Mouse (Mus musculus): ENCODE measurements around the gene Pnkd.
A peak's percentile ranks its signal among the peaks of the same experiment; 100 is the strongest.

Pnkd gene

GRCm38 (mm10) chr1:74284543-74285160 is at the start of gene Pnkd, which contains the start of gene Aamp:
Gene Pnkd, plus strand, starts transcription at chr1:74284930.
Gene Aamp, minus strand, starts transcription at chr1:74284738.
- peak; percentile 100 for DNase-seq (ENCODE audit: low read depth, low spot score)

GRCm38 (mm10) chr1:74235938-74236589 is 48.7 kb upstream of the Pnkd start, which contains the start of gene Arpc2:
Gene Arpc2, plus strand, starts transcription at chr1:74236084.
- DNase-seq (ENCODE audit: low read depth, low spot score) = peak; percentile 98

GRCm38 (mm10) chr1:74236590-74237317 is 48.0 kb upstream of the Pnkd start:
- DNase-seq (ENCODE audit: low read depth, low spot score) = no peak

- no peak for DNase-seq (ENCODE audit: low read depth, low spot score)
Observed at GRCm38 (mm10) chr1:74237671-74238070, 47.1 kb upstream of the Pnkd start.

- no peak for DNase-seq (ENCODE audit: low read depth, low spot score)
Observed at GRCm38 (mm10) chr1:74238136-74238535, 46.6 kb upstream of the Pnkd start.

GRCm38 (mm10) chr1:74239162-74239561 is 45.6 kb upstream of the Pnkd start:
- no peak for DNase-seq (ENCODE audit: low read depth, low spot score)

GRCm38 (mm10) chr1:74239618-74240017 is 45.1 kb upstream of the Pnkd start:
- DNase-seq (ENCODE audit: low read depth, low spot score) = peak; percentile 36

GRCm38 (mm10) chr1:74240311-74240710 is 44.4 kb upstream of the Pnkd start:
- DNase-seq (ENCODE audit: low read depth, low spot score) = no peak

GRCm38 (mm10) chr1:74240832-74241231 is 43.9 kb upstream of the Pnkd start:
- DNase-seq (ENCODE audit: low read depth, low spot score) = no peak

GRCm38 (mm10) chr1:74245525-74245924 is 39.2 kb upstream of the Pnkd start:
- DNase-seq (ENCODE audit: low read depth, low spot score) = peak; percentile 62

- no peak for DNase-seq (ENCODE audit: low read depth, low spot score)
Observed at GRCm38 (mm10) chr1:74248799-74249198, 35.9 kb upstream of the Pnkd start.

GRCm38 (mm10) chr1:74249331-74249980 is 35.3 kb upstream of the Pnkd start:
- DNase-seq (ENCODE audit: low read depth, low spot score) = no peak

GRCm38 (mm10) chr1:74250096-74250495 is 34.6 kb upstream of the Pnkd start:
- no peak for DNase-seq (ENCODE audit: low read depth, low spot score)

GRCm38 (mm10) chr1:74255704-74256345 is 28.9 kb upstream of the Pnkd start:
- no peak for DNase-seq (ENCODE audit: low read depth, low spot score)

GRCm38 (mm10) chr1:74256782-74257181 is 27.9 kb upstream of the Pnkd start:
- peak; percentile 92 for DNase-seq (ENCODE audit: low read depth, low spot score)

- no peak for DNase-seq (ENCODE audit: low read depth, low spot score)
Observed at GRCm38 (mm10) chr1:74262510-74262909, 22.2 kb upstream of the Pnkd start.

- no peak for DNase-seq (ENCODE audit: low read depth, low spot score)
Observed at GRCm38 (mm10) chr1:74268750-74269149, 16.0 kb upstream of the Pnkd start.

- DNase-seq (ENCODE audit: low read depth, low spot score) = no peak
Observed at GRCm38 (mm10) chr1:74271659-74272058, 13.1 kb upstream of the Pnkd start.

GRCm38 (mm10) chr1:74275015-74275414 is 9.7 kb upstream of the Pnkd start:
- no peak for DNase-seq (ENCODE audit: low read depth, low spot score)

GRCm38 (mm10) chr1:74277041-74277440 is 7.7 kb upstream of the Pnkd start:
- DNase-seq (ENCODE audit: low read depth, low spot score) = no peak

GRCm38 (mm10) chr1:74277883-74278537 is 6.7 kb upstream of the Pnkd start:
- no peak for DNase-seq (ENCODE audit: low read depth, low spot score)
